Mouse (Mus musculus) gastrocnemius, adult 2 months (tissue): ENCODE results near the gene Traf4. TPM values are rescaled to one million over a fixed set of nuclear protein-coding genes. Genes with fewer than 3 reads are reported as not detected.

Experiments
- DNase-seq: peaks from one replicate; pipeline ENCODE4 v3.0.0; 2022
- H3K27ac ChIP-seq: fragments of 200-600 bp; 2 replicates; pipeline ENCODE4 v1.8.1; 2022; ENCODE audit warnings: mild to moderate bottlenecking
- H3K4me3 ChIP-seq: fragments of 200-600 bp; 2 replicates; pipeline ENCODE4 v1.8.1; 2022; ENCODE audit warnings: mild to moderate bottlenecking, moderate library complexity
- CTCF ChIP-seq: fragments of 200-600 bp; IDR thresholded peaks from 2 replicates; pipeline ENCODE4 v1.8.1; 2022; ENCODE audit warnings: antibody characterized with exemption, mild to moderate bottlenecking, moderate library complexity
- intact Hi-C: fragments of 180-260 bp; cut with DNase I; formaldehyde crosslinking; loops from one replicate; pipeline ENCODE4 v1.15.1; 2025
- total RNA-seq, 2 experiments: library from RNA; stranded (reverse); gene quantifications; 2 replicates each; pipeline ENCODE4 v1.2.3; 2021

Traf4 gene
- total RNA-seq, 2 experiments from 2014 or later = 2.1 to 2.8 TPM

DNA sequence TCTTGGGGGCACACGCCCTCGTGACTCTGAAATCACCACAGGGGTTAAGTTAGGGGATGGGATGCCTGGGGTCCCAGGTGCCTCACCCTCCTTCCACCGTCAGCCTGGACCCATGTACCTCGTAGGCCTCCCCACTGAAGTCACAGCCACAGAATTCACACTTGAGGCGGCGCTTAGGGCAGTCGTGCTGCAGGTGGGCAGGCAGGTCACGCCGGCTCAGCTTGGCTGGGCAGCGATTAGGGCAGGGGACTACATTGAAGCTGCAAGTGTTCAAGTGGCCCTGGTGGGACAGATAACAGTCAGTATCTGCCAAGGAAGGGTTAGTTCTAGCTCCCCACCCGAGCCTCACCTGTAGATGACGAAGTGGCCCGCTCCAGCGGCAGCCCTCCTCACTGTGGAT is 4.2 kb downstream of the Traf4 start:
- DNase-seq = no peak
- intact Hi-C loops = no loop called here
- TF ChIP-seq CTCF = no peak
- Histone ChIP-seq H3K27ac (no peak overlapping the region), H3K4me3 (no peak overlapping the region)

- intact Hi-C loops = no loop called here
- H3K27ac ChIP-seq = no peak overlapping the region
- H3K4me3 ChIP-seq = no peak overlapping the region
- no peak for DNase-seq
- no peak for TF ChIP-seq CTCF
Measured at GRCm38 (mm10) chr11:78160675-78161074, 4.7 kb downstream of the Traf4 start.

DNA sequence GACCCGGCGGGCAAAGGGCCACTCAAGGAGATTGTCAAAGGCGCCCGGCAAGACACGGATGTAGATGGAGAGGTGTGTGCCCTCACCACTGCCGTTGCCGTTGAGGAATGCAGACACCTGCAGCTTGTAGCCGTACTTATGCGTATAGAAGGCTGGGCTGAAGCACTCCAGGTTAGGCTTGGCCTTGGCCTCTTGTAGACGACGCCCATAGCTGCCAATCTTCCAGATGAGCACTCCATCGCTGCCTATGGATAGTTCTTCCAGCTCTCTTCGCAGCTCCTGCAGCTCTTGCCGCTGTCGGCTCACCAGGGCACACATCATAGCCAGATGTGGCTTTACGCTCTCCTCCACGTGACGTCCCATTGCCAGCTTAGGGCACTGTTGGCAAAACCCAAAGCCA is 5.2 kb downstream of the Traf4 start:
- no peak for DNase-seq
- Histone ChIP-seq H3K27ac (no peak overlapping the region), H3K4me3 (no peak overlapping the region)
- no peak for TF ChIP-seq CTCF
- intact Hi-C loops = no loop called here

- Histone ChIP-seq H3K27ac (no peak overlapping the region; the same call in 1 of the 2 replicates), H3K4me3 (no peak overlapping the region)
- intact Hi-C loops = loop anchor here (1.0 to 5.0 kb wide), 2 partner anchors 18 to 62 kb away; no protein-coding TSS in a partner anchor
- no peak for TF ChIP-seq CTCF
- DNase-seq = no peak
Measured at GRCm38 (mm10) chr11:78159557-78159956, 5.8 kb downstream of the Traf4 start.

DNA sequence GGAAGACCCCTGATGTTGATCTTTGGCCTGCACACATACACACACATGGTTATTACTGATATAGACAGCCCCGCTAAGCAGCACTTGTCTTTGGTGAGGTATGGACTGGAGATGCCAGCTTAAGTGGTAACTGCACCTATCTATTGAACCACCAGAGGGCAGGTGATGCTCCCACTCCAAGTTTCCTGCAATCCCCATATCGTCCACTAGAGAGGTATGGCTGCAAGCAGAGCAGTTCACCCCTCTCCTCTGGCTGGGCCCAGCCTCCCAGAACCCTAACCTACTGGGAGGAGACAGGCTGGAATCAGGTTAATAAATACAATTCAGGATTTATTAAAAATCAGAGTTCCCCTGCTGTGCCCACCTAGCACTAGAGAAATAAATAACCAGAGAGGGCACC is 6.3 kb downstream of the Traf4 start:
- intact Hi-C loops = loop anchor here (1.0 to 5.0 kb wide), 2 partner anchors 18 to 62 kb away; no protein-coding TSS in a partner anchor
- Histone ChIP-seq H3K27ac (no peak overlapping the region; the same call in 1 of the 2 replicates), H3K4me3 (no peak overlapping the region)
- DNase-seq = peak; percentile 67
- peak; percentile 98 for TF ChIP-seq CTCF

DNA sequence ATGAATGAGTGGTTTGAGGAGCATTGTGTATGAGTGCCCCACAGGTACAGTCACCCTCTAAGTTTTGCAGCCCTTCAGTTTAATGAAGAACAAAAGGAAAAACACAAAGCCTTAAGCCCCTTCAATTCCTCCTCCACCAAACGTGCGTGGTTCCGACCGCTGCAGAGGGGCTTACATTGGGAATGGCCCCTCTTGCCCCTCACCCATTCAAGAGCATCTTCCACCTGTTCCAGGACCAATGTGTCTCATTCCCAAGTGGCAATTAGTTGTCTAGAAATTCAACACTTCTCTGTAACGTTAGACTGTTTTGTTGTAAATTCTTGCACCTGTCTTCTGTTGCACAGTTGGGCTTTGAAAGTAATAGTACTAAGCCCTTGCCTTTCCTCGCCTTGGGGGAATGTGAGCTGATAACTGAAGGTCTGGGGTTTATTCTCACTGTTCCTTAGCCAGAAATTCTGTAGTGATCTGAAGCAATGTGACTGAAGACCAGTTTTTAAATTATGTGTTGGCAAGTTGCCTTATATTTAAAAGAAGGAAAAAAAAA is 9.2 kb downstream of the Traf4 start:
- intact Hi-C loops = loop anchor here (5.0 kb wide), 1 partner anchor 59 kb away; no protein-coding TSS in a partner anchor
- no peak for DNase-seq
- no peak for TF ChIP-seq CTCF
- Histone ChIP-seq H3K27ac (no peak overlapping the region), H3K4me3 (no peak overlapping the region)

DNA sequence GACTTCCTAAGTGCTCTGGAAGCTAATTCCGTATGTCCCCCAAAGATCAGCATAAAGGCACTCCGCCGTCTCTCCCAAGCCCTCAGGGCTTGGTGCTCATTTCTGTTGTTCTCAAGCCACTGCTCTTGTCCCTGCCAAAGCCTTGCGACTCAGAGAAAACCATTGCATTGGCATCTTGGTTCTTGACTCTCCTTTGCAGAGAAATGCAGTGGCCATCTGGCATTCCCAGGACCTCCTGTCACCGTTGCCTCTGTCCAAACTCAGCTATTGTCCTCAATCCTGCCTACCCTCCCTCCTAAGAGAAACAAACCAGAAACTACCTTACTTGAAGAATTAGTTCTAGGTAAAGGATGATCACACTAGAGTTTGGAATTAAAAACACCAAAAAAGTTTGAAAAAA is 9.7 kb downstream of the Traf4 start:
- H3K27ac ChIP-seq = no peak overlapping the region
- no peak for DNase-seq
- no peak overlapping the region for H3K4me3 ChIP-seq
- intact Hi-C loops = loop anchor here (5.0 kb wide), 1 partner anchor 58 kb away; no protein-coding TSS in a partner anchor
- TF ChIP-seq CTCF = no peak

- no peak overlapping the region for H3K4me3 ChIP-seq
- intact Hi-C loops = loop anchor here (5.0 kb wide), 1 partner anchor 91 kb away; no protein-coding TSS in a partner anchor
- no peak for DNase-seq
- peak overlapping the region; percentile 64 for H3K27ac ChIP-seq
- no peak for TF ChIP-seq CTCF
Measured at GRCm38 (mm10) chr11:78153778-78154177, 11.6 kb downstream of the Traf4 start.

- Histone ChIP-seq H3K4me3 (no peak overlapping the region), H3K27ac (peak overlapping the region; percentile 64)
- DNase-seq = peak; percentile 75
- intact Hi-C loops = loop anchor here (5.0 kb wide), 1 partner anchor 90 kb away; no protein-coding TSS in a partner anchor
- no peak for TF ChIP-seq CTCF
Measured at GRCm38 (mm10) chr11:78152299-78153231, 12.8 kb downstream of the Traf4 start.

DNA sequence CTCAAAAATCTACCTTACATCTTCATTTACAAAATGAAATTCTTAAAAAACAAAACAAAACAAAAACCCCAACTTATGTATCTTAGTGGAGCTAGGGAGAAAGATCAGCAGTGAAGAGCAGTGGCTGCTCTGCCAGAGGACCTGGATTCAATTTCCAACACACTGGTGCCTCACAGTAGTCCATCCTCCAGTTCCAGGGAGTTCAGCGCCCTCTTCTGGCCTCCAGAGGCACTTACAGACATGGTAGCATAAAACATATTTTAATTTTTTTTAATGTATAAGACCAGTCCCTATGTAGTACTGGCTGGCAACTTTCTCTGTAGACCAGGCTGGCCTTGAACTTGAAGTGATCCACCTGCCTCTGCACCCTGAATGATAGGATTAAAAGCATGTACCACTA is 14.2 kb downstream of the Traf4 start:
- Histone ChIP-seq H3K4me3 (no peak overlapping the region), H3K27ac (no peak overlapping the region)
- peak; percentile 57 for TF ChIP-seq CTCF
- no peak for DNase-seq
- intact Hi-C loops = loop anchor here (5.0 kb wide), 1 partner anchor 89 kb away; no protein-coding TSS in a partner anchor

GRCm38 (mm10) chr11:78146707-78147543 is 18.5 kb downstream of the Traf4 start:
- no peak for DNase-seq
- intact Hi-C loops = no loop called here
- Histone ChIP-seq H3K4me3 (no peak overlapping the region), H3K27ac (peak overlapping the region; percentile 44)
- peak; percentile 13; the same call in 1 of the 2 replicates for TF ChIP-seq CTCF

GRCm38 (mm10) chr11:78146168-78146567 is 19.2 kb downstream of the Traf4 start:
- intact Hi-C loops = no loop called here
- no peak for DNase-seq
- TF ChIP-seq CTCF = peak; percentile 12; the same call in 1 of the 2 replicates
- no peak overlapping the region for H3K4me3 ChIP-seq
- H3K27ac ChIP-seq = peak overlapping the region; percentile 44
